Mouse (Mus musculus): ENCODE measurements around the gene Def8. TPM values are rescaled to one million over a fixed set of nuclear protein-coding genes. Genes with fewer than 3 reads are reported as not detected.

Def8 gene
- polyA plus RNA-seq (2012; rRNA removed; ENCODE audit: low replicate concordance) = 29.8 and 38.0 TPM in 2 replicates

DNA sequence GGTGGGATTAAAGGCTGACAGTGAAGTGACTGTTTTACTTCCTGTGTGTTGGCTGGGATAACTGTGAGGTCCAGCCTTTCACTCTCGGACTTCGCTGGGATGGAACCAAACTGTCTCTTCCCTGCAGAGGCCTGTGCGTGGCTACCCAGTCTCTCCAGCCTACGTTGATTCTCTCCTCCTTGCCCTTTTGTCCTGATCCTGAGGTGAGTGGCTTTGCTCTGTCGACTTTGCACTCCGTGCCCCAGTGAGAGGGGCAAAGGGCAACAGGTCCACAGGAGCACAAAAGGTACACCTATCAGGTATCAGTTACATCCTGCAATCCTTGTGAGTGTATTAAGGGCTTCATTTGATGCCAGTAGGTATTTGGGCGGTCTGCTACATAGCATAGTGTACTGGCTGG lies at the start of gene Def8:
Def8 (plus strand) TSS at position 87 of the 400 bp plus-strand sequence.

DNA sequence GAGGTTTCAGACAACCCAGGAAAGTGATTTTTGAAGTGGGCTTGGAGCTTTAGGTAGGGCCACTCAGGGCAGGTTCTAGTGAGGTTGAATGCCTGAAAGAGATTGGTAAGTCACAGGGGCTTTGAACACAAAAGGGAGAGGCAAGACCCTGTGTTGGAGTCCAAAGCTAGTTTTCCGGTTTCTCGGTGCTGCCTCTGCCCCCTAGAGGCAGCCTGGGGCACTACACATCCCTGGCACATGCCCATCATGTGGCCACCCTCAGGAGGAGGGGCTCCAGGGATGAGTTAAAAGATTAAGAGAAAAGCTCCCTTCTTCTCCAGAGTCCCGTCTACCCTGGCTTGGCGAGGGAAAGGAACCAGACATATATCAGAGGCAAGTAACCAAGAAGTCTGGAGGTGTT lies 16.5 kb upstream of the Def8 start, which contains the start of gene Mc1r:
Mc1r (plus strand) TSS at position 322 of the 400 bp plus-strand sequence.

DNA sequence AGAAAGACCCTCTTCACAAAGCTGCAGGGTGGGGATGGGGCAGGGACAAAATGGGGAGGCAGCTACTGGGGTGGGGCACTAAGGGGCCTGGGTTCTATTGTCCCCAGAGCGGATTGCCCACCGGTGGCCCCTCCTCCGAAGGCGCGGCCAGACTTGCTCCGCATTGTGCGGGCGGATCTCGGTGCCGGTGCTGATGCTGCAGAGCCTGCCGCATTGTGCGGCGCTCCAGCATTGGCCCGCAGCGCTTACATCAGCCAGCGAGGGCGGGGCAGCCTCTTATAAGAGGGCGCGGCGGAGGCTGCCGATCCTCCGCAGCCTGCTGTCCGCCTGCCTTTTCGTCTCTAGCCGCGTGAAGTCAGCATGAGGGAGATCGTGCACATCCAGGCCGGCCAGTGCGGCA lies 12.1 kb upstream of the Def8 start, which contains the start of gene Tubb3:
Tubb3 (plus strand) TSS at position 179 of the 400 bp plus-strand sequence.

DNA sequence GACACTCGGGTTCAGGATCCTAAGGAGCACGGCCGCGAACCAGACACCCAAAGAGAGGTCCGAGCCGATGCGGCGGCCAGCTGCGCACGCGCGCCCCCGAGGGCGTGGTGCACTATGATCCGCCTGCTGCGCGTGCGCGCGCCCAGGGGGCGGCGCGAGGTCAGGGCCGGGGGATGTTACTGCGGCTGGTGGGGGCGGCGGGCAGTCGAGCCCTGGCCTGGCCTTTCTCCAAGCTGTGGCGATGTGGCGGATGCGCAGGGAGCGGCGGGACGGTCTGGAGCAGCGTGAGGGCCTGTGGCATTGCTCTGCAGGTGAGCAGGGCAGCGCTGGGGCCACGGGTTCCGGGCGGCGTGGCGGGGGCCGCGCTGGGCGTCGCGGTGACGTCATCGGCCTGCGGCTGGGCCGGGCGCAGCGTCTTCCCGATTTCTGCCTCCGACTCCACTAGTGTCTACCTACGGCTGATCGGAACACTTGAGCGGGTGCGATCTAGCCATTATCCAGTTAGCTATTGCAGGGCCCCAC lies 54.5 kb downstream of the Def8 start, which contains the start of gene Afg3l1:
Afg3l1 (plus strand) TSS at position 167 of the 522 bp plus-strand sequence.

Other genes starting within 250 kb of the Def8 start
- gene Dpep1, start 237.3 kb upstream of the Def8 start, polyA plus RNA-seq (2012; rRNA removed; ENCODE audit: low replicate concordance) = 153 and 226 TPM in 2 replicates
- gene Chmp1a, start 210.8 kb upstream of the Def8 start, polyA plus RNA-seq (2012; rRNA removed; ENCODE audit: low replicate concordance) = 101 and 105 TPM in 2 replicates
- 0.73 and 1.2 TPM in 2 replicates for gene Spata33, start 210.7 kb upstream of the Def8 start, polyA plus RNA-seq (2012; rRNA removed; ENCODE audit: low replicate concordance)
- gene Cdk10, start 198.7 kb upstream of the Def8 start, polyA plus RNA-seq (2012; rRNA removed; ENCODE audit: low replicate concordance) = 59.7 and 68.5 TPM in 2 replicates
- gene Spata2l, start 187.3 kb upstream of the Def8 start, polyA plus RNA-seq (2012; rRNA removed; ENCODE audit: low replicate concordance) = 9.0 and 19.4 TPM in 2 replicates
- 29.7 and 44.2 TPM in 2 replicates for gene Zfp276, start 169.3 kb upstream of the Def8 start, polyA plus RNA-seq (2012; rRNA removed; ENCODE audit: low replicate concordance)
- gene Vps9d1, start 169.2 kb upstream of the Def8 start, polyA plus RNA-seq (2012; rRNA removed; ENCODE audit: low replicate concordance) = 84.1 and 191 TPM in 2 replicates
- 10.7 and 17.3 TPM in 2 replicates for gene Fanca, start 105.0 kb upstream of the Def8 start, polyA plus RNA-seq (2012; rRNA removed; ENCODE audit: low replicate concordance)
- 2.0 and 2.3 TPM in 2 replicates for gene Spire2, start 90.8 kb upstream of the Def8 start, polyA plus RNA-seq (2012; rRNA removed; ENCODE audit: low replicate concordance)
- gene Tcf25, start 49.8 kb upstream of the Def8 start, polyA plus RNA-seq (2012; rRNA removed; ENCODE audit: low replicate concordance) = 170 and 237 TPM in 2 replicates
- gene Mc1r, start 16.4 kb upstream of the Def8 start, polyA plus RNA-seq (2012; rRNA removed; ENCODE audit: low replicate concordance) = not detected in 2 replicates
- gene Tubb3, start 12.1 kb upstream of the Def8 start, polyA plus RNA-seq (2012; rRNA removed; ENCODE audit: low replicate concordance) = 1.5 TPM in 2 replicates
- gene Afg3l1, start 54.4 kb downstream of the Def8 start, polyA plus RNA-seq (2012; rRNA removed; ENCODE audit: low replicate concordance) = 17.3 and 27.8 TPM in 2 replicates
- gene Dbndd1, start 91.9 kb downstream of the Def8 start, polyA plus RNA-seq (2012; rRNA removed; ENCODE audit: low replicate concordance) = 0.34 and 0.57 TPM in 2 replicates
- 4.8 and 6.8 TPM in 2 replicates for gene Gas8, start 95.3 kb downstream of the Def8 start, polyA plus RNA-seq (2012; rRNA removed; ENCODE audit: low replicate concordance)
- 21.5 and 34.1 TPM in 2 replicates for gene Rhou, start 230.4 kb downstream of the Def8 start, polyA plus RNA-seq (2012; rRNA removed; ENCODE audit: low replicate concordance)

All from mammary gland, adult 2 months (tissue).